Mouse (Mus musculus) left cerebral cortex, postnatal 25 days (tissue): Measurements from ENCODE around the gene Cyp2c67. TPM values are rescaled to one million over a fixed set of nuclear protein-coding genes. Genes with fewer than 3 reads are reported as not detected.
"Not testable (repeated sequence)": the region's sequence is repeated elsewhere in the genome, so short reads cannot be mapped to it uniquely, and the experiment has no call there.

Experiments used
- DNase-seq, 2 experiments: peaks; one replicate each; pipeline ENCODE4 v3.0.0; 2022; ENCODE audit warnings: low spot score in 2 of 2, mixed read lengths in 1 of 2
- intact Hi-C: fragments of 180-260 bp; cut with DNase I; formaldehyde crosslinking; loops from one replicate; pipeline ENCODE4 v1.15.1; 2025
- total RNA-seq, 2 experiments: library from RNA; stranded (reverse); gene quantifications; 2 replicates each; pipeline ENCODE4 v1.2.3; 2021

The Cyp2c67 gene
- not detected for total RNA-seq

- no peak for DNase-seq
- intact Hi-C loops, result no loop called here
These were observed at the start of gene Cyp2c67 for GRCm38 (mm10) chr19:39648938-39649337. TSS of gene Cyp2c67 (minus strand) at chr19:39649051.

GRCm38 (mm10) chr19:39665650-39666049 is 16.8 kb upstream of the Cyp2c67 start:
- DNase-seq, intact Hi-C loops: not testable (repeated sequence)

DNA sequence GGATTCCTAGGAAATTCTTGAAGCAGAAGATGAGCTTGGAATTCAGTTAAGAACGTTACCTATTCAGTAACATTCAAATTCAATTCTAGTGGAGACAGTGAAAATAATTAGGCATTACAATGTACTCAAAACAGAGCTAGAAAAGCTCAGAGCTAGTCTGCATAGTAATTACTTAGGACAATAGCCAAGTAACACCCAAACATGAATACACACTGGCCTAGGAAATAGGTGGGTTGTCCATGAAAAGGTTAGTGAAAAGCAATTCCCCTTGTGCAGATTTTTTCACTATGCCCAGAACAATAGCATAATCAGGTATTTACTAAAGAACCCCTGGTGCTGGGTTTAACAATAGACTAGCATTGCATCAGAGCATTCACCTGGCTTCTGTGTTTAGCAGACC is 3.5 kb upstream of the Cyp2c67 start:
- intact Hi-C loops, result no loop called here
- no peak for DNase-seq

GRCm38 (mm10) chr19:39647519-39647918 is 1.3 kb downstream of the Cyp2c67 start:
- no peak for DNase-seq
- intact Hi-C loops, result no loop called here

DNA sequence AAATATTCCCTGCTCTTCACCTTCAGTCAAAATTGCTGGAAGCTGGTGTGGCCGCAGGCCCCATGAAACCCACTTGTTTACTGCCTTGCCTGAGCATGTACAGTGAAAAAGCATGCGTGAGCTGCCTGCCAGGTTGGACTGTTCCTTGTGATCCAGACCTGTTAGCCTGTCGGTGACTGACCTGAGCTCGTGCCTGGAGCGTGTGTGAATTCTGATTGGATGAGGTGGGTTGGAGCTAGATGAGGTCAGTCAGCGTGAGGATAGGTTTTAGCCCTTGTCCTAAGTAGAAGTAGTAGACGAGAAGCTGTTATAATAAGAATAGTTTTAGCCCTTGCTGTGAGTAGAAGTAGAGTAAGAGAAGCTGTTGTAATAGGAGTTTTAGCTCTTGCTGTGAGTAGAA is 4.3 kb downstream of the Cyp2c67 start:
- DNase-seq, intact Hi-C loops: not testable (repeated sequence)

Other genes starting within 250 kb of the Cyp2c67 start
- not detected for gene Cyp2c38, start 186.0 kb downstream of the Cyp2c67 start, total RNA-seq
- not detected for gene Cyp2c39, start 138.2 kb downstream of the Cyp2c67 start, total RNA-seq
- gene Cyp2c68, start 92.0 kb upstream of the Cyp2c67 start, total RNA-seq, result not detected
- not detected for gene Cyp2c40, start 163.8 kb upstream of the Cyp2c67 start, total RNA-seq
- gene Cyp2c69, start 237.7 kb upstream of the Cyp2c67 start, total RNA-seq, result not detected